Mouse (Mus musculus) forebrain, embryonic 13.5 days (tissue): Measurements from ENCODE around the gene Clip2. TPM values are rescaled to one million over a fixed set of nuclear protein-coding genes. Genes with fewer than 3 reads are reported as not detected.
"Not testable (repeated sequence)": the region's sequence is repeated elsewhere in the genome, so short reads cannot be mapped to it uniquely, and the experiment has no call there.

Experiments
- ATAC-seq: fragments of 200-750 bp; cut with Nextera tagmentation; 2 replicates; pipeline ENCODE4 v1.8.0; 2017
- H3K27ac ChIP-seq: fragments of 300-500 bp; sonication (generic); 2 replicates; pipeline ENCODE4 v1.5.1; 2015; ENCODE audit warnings: inconsistent platforms, mild to moderate bottlenecking, moderate library complexity
- H3K27me3 ChIP-seq: fragments of 300-500 bp; sonication (generic); 2 replicates; pipeline ENCODE4 v1.6.1; 2015; ENCODE audit warnings: mild to moderate bottlenecking, inconsistent platforms
- H3K36me3 ChIP-seq: fragments of 300-500 bp; sonication (generic); 2 replicates; pipeline ENCODE4 v1.6.1; 2015; ENCODE audit warnings: mild to moderate bottlenecking, inconsistent platforms; ENCODE audit not compliant: poor library complexity, severe bottlenecking
- H3K4me1 ChIP-seq: fragments of 300-500 bp; sonication (generic); 2 replicates; pipeline ENCODE4 v1.6.1; 2015; ENCODE audit warnings: inconsistent platforms
- H3K4me2 ChIP-seq: fragments of 300-500 bp; sonication (generic); 2 replicates; pipeline ENCODE4 v1.6.1; 2015; ENCODE audit warnings: inconsistent platforms, mild to moderate bottlenecking, moderate library complexity
- H3K4me3 ChIP-seq: fragments of 300-500 bp; sonication (generic); 2 replicates; pipeline ENCODE4 v1.5.1; 2015; ENCODE audit warnings: mild to moderate bottlenecking, inconsistent platforms
- H3K9ac ChIP-seq: fragments of 300-500 bp; sonication (generic); 2 replicates; pipeline ENCODE4 v1.6.1; 2015; ENCODE audit warnings: mild to moderate bottlenecking, inconsistent platforms
- H3K9me3 ChIP-seq: fragments of 300-500 bp; sonication (generic); replicated peaks from 2 replicates; pipeline ENCODE4 v1.6.1; 2016; ENCODE audit warnings: inconsistent platforms
- WGBS: fragments of 180-500 bp; shearing (Covaris S2); methylation state at CpG from one replicate; pipeline ENCODE4 v1.1.7; 2015; 5-methylcytosine and 5-hydroxymethylcytosine counted together
- polyA plus RNA-seq: library from polyadenylated mRNA; unstranded; fragments of >200 nt; fragmentation: Nextera tagmentation; extraction: Ambion mirVana; gene quantifications from 2 replicates; pipeline ENCODE4 v1.2.1, GENCODE M21; 2015

Clip2 gene
- polyA plus RNA-seq, 1 experiment from 2014 or later, result 9.4 TPM

DNA sequence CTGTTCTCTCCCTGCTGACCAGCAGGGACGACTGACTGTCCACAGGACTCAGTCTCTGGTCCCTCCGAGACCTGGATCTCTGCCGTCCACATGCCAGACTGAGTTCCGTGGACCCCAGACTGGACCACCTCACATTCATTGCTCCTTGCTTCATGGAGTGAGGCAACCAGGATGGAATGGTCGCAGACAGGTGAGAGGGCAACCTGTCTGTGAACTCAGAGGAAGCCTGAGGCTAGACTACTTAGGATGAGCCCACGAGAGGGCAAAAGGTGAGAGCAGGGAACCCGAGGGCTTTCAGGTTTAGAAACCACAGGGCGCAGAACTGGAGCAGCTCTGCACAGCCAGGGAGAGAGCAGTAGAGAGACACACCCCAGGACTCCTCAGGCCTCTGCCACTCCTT, 89.5 kb downstream of the Clip2 start:
- H3K27ac ChIP-seq, result no peak overlapping the region
- H3K4me2 ChIP-seq, result no peak overlapping the region
- 83% methylated on average over 8 of the region's 8 CpGs for WGBS
- H3K4me1 ChIP-seq, result peaks cover 14% of the 10 kb centered on the region
- H3K36me3 ChIP-seq, result no peaks in the 10 kb centered on the region
- no peak for ATAC-seq
- no peaks in the 10 kb centered on the region for H3K9me3 ChIP-seq
- H3K4me3 ChIP-seq, result no peak overlapping the region
- H3K9ac ChIP-seq, result no peak overlapping the region
- H3K27me3 ChIP-seq, result no peaks in the 10 kb centered on the region

DNA sequence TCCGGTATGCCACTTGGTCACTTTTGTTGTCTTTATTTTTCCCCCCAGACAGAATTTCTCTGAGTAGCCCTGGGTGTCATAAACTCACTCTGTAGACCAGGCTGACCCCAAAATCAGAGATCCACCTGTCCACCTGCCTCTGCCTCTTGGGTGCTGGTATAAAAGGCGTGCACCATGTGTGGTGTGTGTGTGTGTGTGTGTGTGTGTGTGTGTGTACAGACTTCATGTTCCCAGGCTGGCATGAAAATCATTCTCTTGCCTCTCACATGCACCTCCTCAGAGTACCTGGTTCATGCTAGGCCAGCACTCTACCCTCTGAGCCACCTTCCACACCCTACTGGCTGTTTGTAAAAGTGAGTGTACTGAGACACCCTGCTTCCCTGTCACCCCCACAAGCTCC, 89.9 kb downstream of the Clip2 start:
- ATAC-seq, result no peak
- Histone ChIP-seq H3K9me3 (no peaks in the 10 kb centered on the region), H3K27ac (no peak overlapping the region), H3K36me3 (no peaks in the 10 kb centered on the region), H3K4me2 (no peak overlapping the region), H3K4me3 (no peak overlapping the region), H3K4me1 (peaks cover 14% of the 10 kb centered on the region), H3K27me3 (no peaks in the 10 kb centered on the region), H3K9ac (no peak overlapping the region)
- 82% methylated on average over 2 of the region's 2 CpGs for WGBS

- WGBS, result 98% methylated on average over 4 of the region's 4 CpGs
- Histone ChIP-seq H3K4me1 (peaks cover under 1% of the 10 kb centered on the region; the same call in 1 of the 2 replicates), H3K4me2 (no peak overlapping the region), H3K27me3 (no peaks in the 10 kb centered on the region), H3K27ac (no peak overlapping the region), H3K9ac (no peak overlapping the region), H3K36me3 (no peaks in the 10 kb centered on the region), H3K9me3 (no peaks in the 10 kb centered on the region), H3K4me3 (no peak overlapping the region)
- no peak for ATAC-seq
Measured at GRCm38 (mm10) chr5:134460546-134460945, 91.7 kb downstream of the Clip2 start.

DNA sequence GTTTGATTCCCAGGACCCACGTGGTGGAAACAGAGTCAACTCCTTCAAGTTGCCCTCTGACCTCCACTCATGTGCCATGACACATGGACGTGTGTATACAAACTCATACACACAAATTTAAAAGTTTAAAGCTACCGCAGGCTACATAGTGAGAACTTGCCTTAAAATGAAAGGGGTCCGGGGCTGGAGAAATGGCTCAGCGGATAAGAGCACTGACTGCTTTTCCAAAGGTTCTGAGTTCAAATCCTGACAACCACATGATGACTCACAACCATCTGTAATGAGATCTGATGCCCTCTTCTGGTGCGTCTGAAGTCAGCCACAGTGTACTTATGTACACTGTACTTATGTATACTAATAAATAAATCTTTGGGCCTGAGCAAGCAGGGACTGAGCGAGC, 93.1 kb downstream of the Clip2 start:
- H3K9ac ChIP-seq, result no peak overlapping the region
- no peak for ATAC-seq
- 88% methylated on average over 7 of the region's 7 CpGs for WGBS

GRCm38 (mm10) chr5:134458416-134458815, 93.8 kb downstream of the Clip2 start:
- Histone ChIP-seq H3K27ac (no peak overlapping the region), H3K36me3 (no peaks in the 10 kb centered on the region), H3K4me3 (no peak overlapping the region), H3K9me3 (no peaks in the 10 kb centered on the region), H3K4me1 (peaks cover 22% of the 10 kb centered on the region), H3K9ac (no peak overlapping the region), H3K4me2 (no peak overlapping the region), H3K27me3 (no peaks in the 10 kb centered on the region)
- no peak for ATAC-seq
- 89% methylated on average over 3 of the region's 3 CpGs for WGBS

More for the DNA sequence above, 93.1 kb downstream of the Clip2 start:
- Histone ChIP-seq H3K4me1 (peaks cover 15% of the 10 kb centered on the region), H3K36me3 (no peaks in the 10 kb centered on the region), H3K27me3 (no peaks in the 10 kb centered on the region), H3K4me3 (no peak overlapping the region), H3K9me3 (no peaks in the 10 kb centered on the region), H3K4me2 (no peak overlapping the region), H3K27ac (no peak overlapping the region)

DNA sequence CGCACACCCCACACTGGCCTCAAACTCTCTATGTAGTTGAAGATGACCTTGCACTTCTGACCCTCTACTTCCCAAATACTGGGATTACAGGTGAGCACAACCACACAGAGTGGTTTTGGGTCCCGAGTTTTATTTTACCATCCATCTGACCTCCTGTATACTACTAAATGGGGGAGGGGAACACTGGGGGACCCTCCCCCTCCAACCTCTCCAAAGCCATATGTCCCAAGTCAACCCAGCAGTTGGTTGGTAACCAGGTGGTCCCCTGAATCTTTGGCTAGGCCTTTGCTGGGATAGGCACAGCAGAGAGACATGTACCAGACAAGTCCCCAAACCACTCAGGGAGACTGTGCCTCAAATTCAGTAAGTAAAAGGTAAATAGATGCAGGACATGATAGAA, 94.9 kb downstream of the Clip2 start:
- Histone ChIP-seq H3K9ac (no peak overlapping the region), H3K36me3 (peaks cover 9% of the 10 kb centered on the region), H3K27me3 (no peaks in the 10 kb centered on the region), H3K4me1 (peaks cover 27% of the 10 kb centered on the region), H3K4me3 (peak overlapping the region; percentile 79), H3K27ac (no peak overlapping the region), H3K4me2 (no peak overlapping the region), H3K9me3 (no peaks in the 10 kb centered on the region)
- no peak for ATAC-seq
- WGBS, result 98% methylated on average over 2 of the region's 2 CpGs

DNA sequence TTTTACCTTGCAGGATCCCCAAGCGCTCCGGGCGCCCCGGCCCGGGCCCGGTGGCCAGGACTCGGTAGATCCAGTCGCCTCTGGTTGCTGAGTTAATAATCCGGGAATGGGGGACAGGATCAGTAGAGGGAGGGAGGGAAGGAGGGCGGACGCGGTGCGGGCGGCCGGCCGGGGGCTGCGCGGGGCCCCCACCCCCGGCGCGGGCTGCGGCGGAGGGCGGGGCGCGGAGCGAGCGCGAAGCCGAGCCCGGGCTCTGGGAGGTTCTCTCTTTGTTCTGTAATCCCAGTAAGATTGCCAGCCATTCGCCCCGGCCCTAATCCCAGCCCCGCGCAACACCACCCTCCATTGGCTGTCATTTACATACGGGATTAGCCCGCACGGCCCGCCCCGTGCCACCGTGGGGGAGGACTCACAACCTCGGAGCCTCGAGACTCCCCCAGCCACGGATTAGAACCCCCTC, 95.7 kb downstream of the Clip2 start, which contains the start of gene Gtf2ird1:
TSS of gene Gtf2ird1 (minus strand) at position 214 of the 460 bp plus-strand sequence.
- under 1% methylated on average over 37 of the region's 44 CpGs for WGBS
- ATAC-seq, result peak; percentile 89
- H3K27me3 ChIP-seq, result no peaks in the 10 kb centered on the region
- peak within 1 kb of the TSS; percentile 91 for H3K9ac ChIP-seq
- peak within 1 kb of the TSS; percentile 90 for H3K27ac ChIP-seq
- H3K4me2 ChIP-seq, result peak within 1 kb of the TSS; percentile 91
- H3K4me1 ChIP-seq, result peaks cover 27% of the 10 kb centered on the region
- H3K4me3 ChIP-seq, result peak within 1 kb of the TSS; percentile 79
- 0 out of 2 replicates have a peak, but pooled peaks cover 6% of the 10 kb centered on the region for H3K9me3 ChIP-seq
- H3K36me3 ChIP-seq, result peaks cover 18% of the 10 kb centered on the region

DNA sequence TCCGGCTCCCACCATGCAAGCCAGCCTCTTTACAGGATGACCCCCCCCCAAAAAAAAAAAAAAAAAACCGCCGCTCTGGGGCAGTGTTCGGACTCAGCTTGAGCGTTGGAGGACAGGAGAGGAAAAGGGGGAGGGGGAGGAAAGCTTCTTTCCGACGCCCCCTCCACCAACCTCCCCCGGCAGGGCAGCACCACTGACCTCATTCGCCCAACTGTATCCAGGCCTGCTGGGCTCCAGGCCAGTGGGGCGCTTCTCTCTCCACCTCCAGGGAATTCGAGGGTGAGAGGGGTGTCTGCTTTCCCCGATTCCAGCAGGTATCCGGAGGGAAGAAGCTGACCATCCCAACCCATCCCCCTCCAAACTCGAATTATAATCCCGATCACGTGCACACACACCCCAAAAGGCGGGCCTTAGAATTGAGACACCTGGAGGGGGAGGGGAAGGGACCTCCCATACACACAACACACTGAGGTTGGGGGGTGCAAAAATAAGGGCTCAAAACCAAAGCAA, 96.3 kb downstream of the Clip2 start:
- peak; percentile 68 for ATAC-seq
- H3K4me1 ChIP-seq, result peaks cover 27% of the 10 kb centered on the region
- under 1% methylated on average over 17 of the region's 17 CpGs for WGBS

DNA sequence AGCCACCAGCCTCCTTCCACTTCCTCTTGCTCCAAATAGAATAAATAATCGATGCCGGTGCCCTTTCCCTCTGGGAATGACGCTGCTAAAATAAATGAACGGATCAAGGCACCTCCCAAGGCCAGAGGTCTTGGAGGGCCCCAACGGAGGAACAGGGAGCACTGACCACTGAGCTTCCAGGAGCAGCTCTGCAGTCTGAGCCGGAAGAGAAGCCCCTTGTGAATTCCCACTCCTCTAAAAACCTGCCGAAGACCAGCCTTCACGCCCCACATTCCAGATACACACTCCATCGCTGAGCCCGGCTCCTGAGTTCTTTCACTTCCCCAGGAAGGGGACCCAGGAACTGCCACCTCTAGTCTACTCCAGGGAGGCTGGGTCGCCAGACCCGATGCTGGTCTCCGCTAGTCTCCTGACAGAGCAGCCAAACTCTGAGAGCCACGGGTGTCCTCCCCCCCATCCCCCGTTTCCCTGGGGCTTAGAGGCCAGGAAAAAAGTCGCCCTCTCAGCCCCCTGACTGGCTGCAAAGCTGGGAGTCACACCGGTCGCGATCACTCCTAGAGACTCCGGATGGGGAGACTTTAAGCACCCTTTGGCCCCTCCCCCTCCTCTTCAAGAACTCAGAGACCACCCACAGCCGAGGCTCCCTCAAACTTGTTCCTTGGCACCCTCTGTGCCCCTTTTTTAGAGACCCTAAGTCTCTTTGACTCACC, 96.9 kb downstream of the Clip2 start:
- peaks cover 27% of the 10 kb centered on the region for H3K4me1 ChIP-seq
- WGBS, result 3% methylated on average over 21 of the region's 21 CpGs
- H3K9me3 ChIP-seq, result peaks cover 9% of the 10 kb centered on the region; the same call in 1 of the 2 replicates
- peak overlapping the region; percentile 79 for H3K4me3 ChIP-seq
- peaks cover 22% of the 10 kb centered on the region for H3K36me3 ChIP-seq
- ATAC-seq, result peak; percentile 23; the same call in 1 of the 2 replicates
- no peaks in the 10 kb centered on the region for H3K27me3 ChIP-seq
- peak overlapping the region; percentile 90 for H3K27ac ChIP-seq
- H3K9ac ChIP-seq, result peak overlapping the region; percentile 91
- H3K4me2 ChIP-seq, result peak overlapping the region; percentile 91

More for the DNA sequence above, 96.3 kb downstream of the Clip2 start:
- Histone ChIP-seq H3K4me2 (peak overlapping the region; percentile 91), H3K27me3 (no peaks in the 10 kb centered on the region), H3K4me3 (peak overlapping the region; percentile 79), H3K36me3 (peaks cover 22% of the 10 kb centered on the region), H3K9ac (peak overlapping the region; percentile 91), H3K9me3 (0 out of 2 replicates have a peak, but pooled peaks cover 9% of the 10 kb centered on the region), H3K27ac (peak overlapping the region; percentile 90)

DNA sequence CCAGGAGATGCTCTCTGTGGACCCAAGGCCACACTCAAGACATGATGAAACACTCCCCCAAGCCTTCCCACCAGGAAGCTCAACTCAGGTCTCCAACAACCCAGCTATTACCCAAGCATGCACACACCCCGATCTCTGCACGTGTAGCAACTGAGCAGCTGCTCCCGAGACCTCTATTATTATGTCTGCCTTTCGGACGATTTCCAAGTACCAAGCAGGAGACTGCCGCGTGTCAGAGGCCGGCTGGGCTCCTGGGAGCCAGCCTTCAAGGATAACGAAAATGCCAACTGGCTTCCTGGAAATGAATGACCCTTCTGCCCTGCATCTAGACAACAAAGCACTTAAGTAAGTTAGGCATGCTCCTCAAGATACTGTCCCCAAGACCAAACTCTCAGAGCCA, 97.8 kb downstream of the Clip2 start:
- 39% methylated on average over 9 of the region's 9 CpGs for WGBS
- Histone ChIP-seq H3K9me3 (peaks cover 9% of the 10 kb centered on the region; the same call in 1 of the 2 replicates), H3K4me1 (peaks cover 27% of the 10 kb centered on the region), H3K9ac (peak overlapping the region; percentile 91), H3K4me3 (peak overlapping the region; percentile 79), H3K36me3 (peaks cover 22% of the 10 kb centered on the region), H3K27me3 (no peaks in the 10 kb centered on the region), H3K4me2 (peak overlapping the region; percentile 91), H3K27ac (peak overlapping the region; percentile 90)
- ATAC-seq, result no peak

DNA sequence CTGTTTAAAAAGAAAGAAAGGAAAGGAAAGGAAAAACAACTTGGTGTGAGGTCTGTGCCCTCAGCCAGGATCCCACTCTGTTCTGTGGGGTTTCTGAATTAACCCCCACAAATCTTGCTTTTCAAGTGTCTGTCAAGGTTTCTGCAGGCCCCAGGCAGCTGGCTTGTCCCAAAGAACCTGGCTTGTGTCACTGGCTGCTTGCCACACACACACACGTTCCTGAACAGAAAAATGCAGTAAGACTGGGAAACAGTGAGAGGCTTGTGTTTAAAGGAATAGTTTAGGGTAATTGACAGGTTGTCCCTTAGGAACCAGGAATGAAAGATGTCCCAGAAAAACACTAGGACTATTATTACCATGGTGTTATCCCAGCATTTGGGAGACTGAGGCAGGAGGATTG, 98.7 kb downstream of the Clip2 start:
- Histone ChIP-seq H3K4me2 (peak overlapping the region; percentile 91; the same call in 1 of the 2 replicates), H3K9me3 (peaks cover 9% of the 10 kb centered on the region; the same call in 1 of the 2 replicates), H3K27me3 (no peaks in the 10 kb centered on the region), H3K27ac (0 out of 2 replicates have a peak overlapping the region, but pooled peaks have one; percentile 8), H3K4me3 (no peak overlapping the region), H3K4me1 (peaks cover 27% of the 10 kb centered on the region), H3K36me3 (peaks cover 22% of the 10 kb centered on the region), H3K9ac (no peak overlapping the region)
- no peak for ATAC-seq
- 18% methylated on average over 1 of the region's 1 CpGs for WGBS

GRCm38 (mm10) chr5:134446755-134447154, 105.5 kb downstream of the Clip2 start:
- Histone ChIP-seq H3K36me3 (peaks cover 46% of the 10 kb centered on the region), H3K9me3 (peaks cover 15% of the 10 kb centered on the region)
- not testable (repeated sequence) for ATAC-seq

More at GRCm38 (mm10) chr5:134446755-134447154, 105.5 kb downstream of the Clip2 start:
- over 99% methylated on average over 4 of the region's 4 CpGs for WGBS
- H3K9ac ChIP-seq, H3K27me3 ChIP-seq, H3K4me2 ChIP-seq, H3K4me3 ChIP-seq, H3K27ac ChIP-seq: not testable (repeated sequence)
- H3K4me1 ChIP-seq, result peaks cover 12% of the 10 kb centered on the region
